Mouse (Mus musculus): ENCODE results near the gene C1ra.

DNA sequence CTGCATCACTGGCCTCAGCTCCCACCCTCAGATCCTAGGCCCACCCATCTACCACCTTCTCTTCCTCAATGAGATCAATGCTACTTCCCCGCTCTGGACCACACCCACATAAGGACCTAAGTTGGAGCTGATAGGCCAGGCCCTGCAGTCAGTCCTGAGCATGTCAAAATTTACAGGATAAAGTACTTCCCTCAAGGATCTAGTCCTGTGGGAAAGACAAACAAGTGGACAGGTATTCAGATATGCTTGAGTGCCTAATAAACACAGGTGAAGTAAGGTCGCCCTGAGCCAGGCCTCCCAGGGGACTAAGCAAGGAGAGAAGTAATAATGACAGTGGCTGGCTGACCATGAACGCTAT lies 32.7 kb upstream of the C1ra start:
- TF ChIP-seq CTCF (IDR thresholded peaks at IDR 0.05; ENCODE audit: control insufficient read depth, insufficient read depth, insufficient read length), result no peak
- no peak for TF ChIP-seq MYOD1 (IDR thresholded peaks at IDR 0.05; ENCODE audit: control insufficient read depth, insufficient read length, low read depth)
